Mouse (Mus musculus) midbrain, embryonic 16.5 days (tissue): ENCODE results near the gene Dock6. TPM values are rescaled to one million over a fixed set of nuclear protein-coding genes. Genes with fewer than 3 reads are reported as not detected.
A peak's percentile ranks its signal among the peaks of the same experiment; 100 is the strongest.

Source experiments
- ATAC-seq: fragments of 200-750 bp; cut with Nextera tagmentation; 2 replicates; pipeline ENCODE4 v1.8.0; 2017; ENCODE audit warnings: moderate TSS enrichment
- H3K27ac ChIP-seq: fragments of 300-500 bp; sonication (generic); 2 replicates; pipeline ENCODE4 v1.5.1; 2014; ENCODE audit warnings: mild to moderate bottlenecking, low read length, mixed read lengths
- H3K27me3 ChIP-seq: fragments of 300-500 bp; sonication (generic); 2 replicates; pipeline ENCODE4 v1.6.1; 2014; ENCODE audit warnings: low read depth, low read length, mixed read lengths; ENCODE audit not compliant: control insufficient read depth, insufficient read depth
- H3K36me3 ChIP-seq: fragments of 300-500 bp; sonication (generic); 2 replicates; pipeline ENCODE4 v1.6.1; 2014; ENCODE audit warnings: mild to moderate bottlenecking, low read length, moderate library complexity, mixed read lengths; ENCODE audit not compliant: control insufficient read depth, insufficient read depth
- H3K4me1 ChIP-seq: fragments of 300-500 bp; sonication (generic); 2 replicates; pipeline ENCODE4 v1.6.1; 2014; ENCODE audit warnings: mild to moderate bottlenecking, low read length, mixed read lengths; ENCODE audit not compliant: control insufficient read depth, insufficient read depth
- H3K4me2 ChIP-seq: fragments of 300-500 bp; sonication (generic); 2 replicates; pipeline ENCODE4 v1.6.1; 2014; ENCODE audit warnings: mild to moderate bottlenecking, low read length, mixed read lengths
- H3K4me3 ChIP-seq: fragments of 300-500 bp; sonication (generic); 2 replicates; pipeline ENCODE4 v1.5.1; 2014; ENCODE audit warnings: low read depth, mild to moderate bottlenecking, low read length, moderate library complexity, mixed read lengths
- H3K9ac ChIP-seq: fragments of 300-500 bp; sonication (generic); 2 replicates; pipeline ENCODE4 v1.6.1; 2014; ENCODE audit warnings: low read depth, low read length, mixed read lengths
- H3K9me3 ChIP-seq: fragments of 300-500 bp; sonication (generic); replicated peaks from 2 replicates; pipeline ENCODE4 v1.6.1; 2014; ENCODE audit warnings: mild to moderate bottlenecking, low read length, mixed read lengths; ENCODE audit not compliant: control insufficient read depth, poor library complexity, severe bottlenecking
- WGBS: fragments of 180-500 bp; shearing (Covaris S2); extraction: QIAGEN DNeasy Blood & Tissue Kit; methylation state at CpG from one replicate; pipeline ENCODE4 v1.1.7; 2014; 5-methylcytosine and 5-hydroxymethylcytosine counted together
- polyA plus RNA-seq: library from polyadenylated mRNA; unstranded; fragments of >200 nt; fragmentation: Nextera tagmentation; extraction: Ambion mirVana; gene quantifications from 2 replicates; pipeline ENCODE4 v1.2.1, GENCODE M21; 2015

Gene Dock6
- polyA plus RNA-seq, 1 experiment from 2014 or later = 13.4 TPM

DNA sequence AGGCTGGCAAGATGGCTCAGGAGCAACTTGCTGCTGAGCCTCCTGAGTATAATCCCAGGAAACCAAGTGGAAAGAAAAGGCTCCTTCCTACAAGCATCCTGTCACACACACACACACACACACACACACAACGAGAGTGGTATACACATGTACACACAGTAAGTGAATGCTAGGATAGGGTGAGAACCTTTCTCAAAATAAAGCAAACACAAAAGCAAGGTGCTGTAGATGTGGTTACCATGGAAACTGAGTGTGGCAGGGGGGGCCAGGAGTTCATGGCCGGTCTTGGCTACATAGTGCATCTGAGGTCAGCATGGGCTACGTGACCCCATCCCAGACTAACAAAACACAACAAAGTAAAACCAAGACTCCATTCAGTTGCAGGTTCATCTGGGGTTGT lies 1.4 kb downstream of the Dock6 start:
- Histone ChIP-seq H3K4me1 (peaks cover 6% of the 10 kb centered on the region), H3K4me3 (no peak overlapping the region), H3K9ac (no peak overlapping the region), H3K4me2 (peak overlapping the region; percentile 27), H3K9me3 (no peaks in the 10 kb centered on the region), H3K36me3 (no peaks in the 10 kb centered on the region), H3K27me3 (no peaks in the 10 kb centered on the region), H3K27ac (no peak overlapping the region)
- ATAC-seq = no peak
- 68% methylated on average over 3 of the region's 3 CpGs for WGBS

- H3K4me2 ChIP-seq = no peak overlapping the region
Measured at GRCm38 (mm10) chr9:21849691-21850677, 2.5 kb downstream of the Dock6 start.

GRCm38 (mm10) chr9:21847926-21848325 lies 4.5 kb downstream of the Dock6 start:
- Histone ChIP-seq H3K27ac (peak overlapping the region; percentile 40; the same call in 1 of the 2 replicates), H3K36me3 (no peaks in the 10 kb centered on the region), H3K4me1 (peaks cover 3% of the 10 kb centered on the region; the same call in 1 of the 2 replicates), H3K4me3 (no peak overlapping the region), H3K9ac (no peak overlapping the region), H3K27me3 (no peaks in the 10 kb centered on the region), H3K9me3 (no peaks in the 10 kb centered on the region), H3K4me2 (no peak overlapping the region)
- ATAC-seq = no peak
- 21% methylated on average over 10 of the region's 10 CpGs for WGBS

More at GRCm38 (mm10) chr9:21849691-21850677, 2.5 kb downstream of the Dock6 start:
- no peaks in the 10 kb centered on the region for H3K36me3 ChIP-seq
- no peak for ATAC-seq
- H3K9ac ChIP-seq = no peak overlapping the region
- H3K4me1 ChIP-seq = peaks cover 6% of the 10 kb centered on the region
- no peak overlapping the region for H3K27ac ChIP-seq
- no peaks in the 10 kb centered on the region for H3K9me3 ChIP-seq
- no peak overlapping the region for H3K4me3 ChIP-seq
- no peaks in the 10 kb centered on the region for H3K27me3 ChIP-seq
- WGBS = 83% methylated on average over 7 of the region's 7 CpGs

GRCm38 (mm10) chr9:21847425-21847824 lies 5.0 kb downstream of the Dock6 start:
- Histone ChIP-seq H3K4me2 (no peak overlapping the region), H3K36me3 (no peaks in the 10 kb centered on the region), H3K4me3 (no peak overlapping the region), H3K9me3 (no peaks in the 10 kb centered on the region), H3K4me1 (no peaks in the 10 kb centered on the region), H3K27ac (peak overlapping the region; percentile 40), H3K27me3 (no peaks in the 10 kb centered on the region), H3K9ac (no peak overlapping the region)
- no peak for ATAC-seq
- WGBS = 21% methylated on average over 3 of the region's 3 CpGs

DNA sequence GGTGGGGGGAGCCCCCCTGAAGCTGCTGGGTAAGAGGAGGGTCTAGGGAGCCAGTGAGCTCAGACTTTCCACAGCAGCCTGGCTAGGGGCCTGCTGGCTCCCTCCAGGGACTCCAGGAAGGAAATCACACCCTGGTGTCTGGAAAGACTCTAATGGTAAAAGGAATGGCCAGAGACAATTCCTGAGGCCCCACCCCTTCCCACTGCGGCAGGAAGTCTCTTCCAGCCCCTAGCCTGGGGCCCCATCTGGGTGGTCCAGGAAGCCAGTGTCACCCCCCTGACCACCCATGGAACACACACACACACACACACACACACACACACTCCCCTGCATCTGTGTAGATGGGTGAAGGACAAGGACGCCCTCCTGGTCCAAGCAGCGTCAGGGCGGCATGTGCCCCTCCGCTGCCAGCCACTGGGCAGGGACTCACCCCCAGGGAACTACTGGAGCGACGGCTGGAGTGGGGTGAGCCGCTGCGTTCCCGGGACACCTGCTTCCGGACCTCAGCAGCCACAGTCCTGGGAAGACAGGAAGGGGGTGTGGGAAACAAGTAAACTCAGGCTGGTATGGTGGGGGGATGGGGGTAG lies 5.6 kb downstream of the Dock6 start:
- Histone ChIP-seq H3K36me3 (no peaks in the 10 kb centered on the region), H3K27ac (peak overlapping the region; percentile 52; the same call in 1 of the 2 replicates)
- no peak for ATAC-seq

DNA sequence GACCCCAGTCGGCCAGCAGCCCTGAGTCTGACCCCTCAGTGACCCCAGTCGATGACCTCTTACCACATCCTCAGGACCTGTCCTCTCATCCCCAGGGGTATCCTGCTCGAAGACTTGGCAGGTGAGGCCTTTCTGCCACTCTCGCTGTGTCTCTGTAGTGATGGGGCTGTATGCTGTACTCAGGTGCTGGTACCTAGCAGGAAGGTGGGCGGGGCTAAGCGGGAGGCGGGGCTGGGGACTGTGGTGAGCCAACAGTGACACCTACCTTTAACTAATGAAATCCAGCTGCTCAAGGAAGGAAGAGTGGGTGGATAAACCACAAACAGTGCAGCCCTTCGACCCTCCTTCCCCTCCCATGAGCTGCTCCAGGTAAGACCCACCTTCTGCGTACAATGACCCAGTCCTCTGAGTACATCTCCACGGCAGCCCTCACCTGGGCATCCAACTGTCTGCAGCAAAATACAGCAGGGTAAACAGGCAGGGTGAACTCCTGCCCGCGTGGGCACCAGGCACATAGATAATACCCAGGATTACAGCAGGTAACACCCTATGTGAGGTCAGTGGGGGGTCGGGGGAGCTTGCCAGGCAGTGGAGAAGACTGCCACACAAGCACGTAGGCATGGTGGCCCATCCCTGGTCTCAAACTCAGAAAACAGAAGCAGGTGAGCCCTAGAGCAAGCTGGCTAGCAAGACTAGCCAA lies 6.9 kb downstream of the Dock6 start:
- H3K27ac ChIP-seq = no peak overlapping the region
- H3K4me2 ChIP-seq = no peak overlapping the region
- no peaks in the 10 kb centered on the region for H3K27me3 ChIP-seq
- ATAC-seq = no peak
- no peak overlapping the region for H3K4me3 ChIP-seq
- 67% methylated on average over 14 of the region's 14 CpGs for WGBS
- H3K4me1 ChIP-seq = no peaks in the 10 kb centered on the region
- no peaks in the 10 kb centered on the region for H3K36me3 ChIP-seq
- H3K9ac ChIP-seq = no peak overlapping the region
- H3K9me3 ChIP-seq = no peaks in the 10 kb centered on the region

More for the DNA sequence above, 5.6 kb downstream of the Dock6 start:
- no peak overlapping the region for H3K4me2 ChIP-seq
- 19% methylated on average over 11 of the region's 11 CpGs for WGBS
- no peaks in the 10 kb centered on the region for H3K9me3 ChIP-seq
- no peaks in the 10 kb centered on the region for H3K27me3 ChIP-seq
- no peaks in the 10 kb centered on the region for H3K4me1 ChIP-seq
- 0 out of 2 replicates have a peak overlapping the region, but pooled peaks have one; percentile 16 for H3K9ac ChIP-seq
- H3K4me3 ChIP-seq = no peak overlapping the region

DNA sequence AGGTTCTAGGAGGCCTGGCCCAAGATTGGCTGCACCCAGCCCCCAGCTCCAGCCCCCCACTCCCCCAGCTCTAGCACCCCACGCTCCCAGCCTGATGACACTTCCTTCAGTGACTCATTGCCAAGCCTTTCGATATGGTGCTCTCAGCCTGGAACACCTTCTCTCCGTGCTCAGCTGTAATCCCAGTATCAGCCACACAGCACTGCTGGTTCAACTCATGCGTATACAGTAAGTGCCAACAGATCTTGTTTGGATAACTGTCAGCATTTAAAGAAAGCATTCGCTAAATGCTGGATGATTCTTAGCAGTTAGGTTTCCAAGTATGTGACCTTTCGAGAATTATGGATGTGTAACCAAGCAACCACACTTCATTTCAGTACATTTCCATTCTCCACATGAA lies 9.3 kb downstream of the Dock6 start:
- Histone ChIP-seq H3K27ac (no peak overlapping the region), H3K4me2 (no peak overlapping the region), H3K4me1 (no peaks in the 10 kb centered on the region), H3K36me3 (no peaks in the 10 kb centered on the region), H3K9ac (no peak overlapping the region), H3K27me3 (no peaks in the 10 kb centered on the region), H3K4me3 (no peak overlapping the region), H3K9me3 (no peaks in the 10 kb centered on the region)
- WGBS = 79% methylated on average over 6 of the region's 6 CpGs
- ATAC-seq = no peak

DNA sequence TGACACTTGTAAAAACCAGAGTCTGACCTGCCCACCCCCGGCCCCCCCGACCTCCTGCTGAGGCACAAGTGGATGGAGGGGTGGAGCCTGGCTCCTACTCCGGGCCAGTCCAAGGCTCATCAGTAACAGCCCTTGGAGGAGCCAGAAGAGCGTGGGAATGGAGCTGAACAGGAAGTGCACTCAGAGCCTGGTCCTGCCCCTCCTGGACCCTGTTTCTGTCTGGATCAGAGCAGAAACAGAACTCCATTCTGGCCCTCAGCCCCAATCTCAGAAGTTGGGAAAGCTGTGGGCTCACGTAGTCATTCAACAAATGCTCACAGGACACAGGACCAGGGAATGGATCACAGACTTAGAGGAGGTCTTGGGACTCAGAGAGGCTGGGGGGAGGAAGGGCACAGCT lies 10.0 kb downstream of the Dock6 start:
- WGBS = 66% methylated on average over 5 of the region's 5 CpGs
- no peak for ATAC-seq

More for the DNA sequence above, 10.0 kb downstream of the Dock6 start:
- H3K9ac ChIP-seq = no peak overlapping the region
- H3K4me2 ChIP-seq = no peak overlapping the region
- no peaks in the 10 kb centered on the region for H3K4me1 ChIP-seq
- H3K36me3 ChIP-seq = no peaks in the 10 kb centered on the region
- no peaks in the 10 kb centered on the region for H3K27me3 ChIP-seq
- no peak overlapping the region for H3K27ac ChIP-seq
- no peaks in the 10 kb centered on the region for H3K9me3 ChIP-seq
- H3K4me3 ChIP-seq = no peak overlapping the region
